ENCODE assay signal across 27 mouse cellular contexts in genomic region chr3:6759172-6759571, GRCm38 (mm10).
A peak's percentile ranks its signal among the peaks of the same experiment; 100 is the strongest.
DNase-seq lines count a peak whose midpoint lies in the region; TF ChIP-seq lines count a peak whose summit lies in the region.
"Had no signal": no experiment of that assay in that cellular context is flagged by ENCODE, and none has a peak within 500 bp of the region (broad histone marks: within the 10 kb centered on the region; RNA-seq: fewer than 3 reads in every experiment).

No protein-coding gene starts in this region.

- intact Hi-C loops in left cerebral cortex, postnatal 4 days (cut with DNase I): no loop called here
- intact Hi-C loops in left cerebral cortex, postnatal 25 days (cut with DNase I): no loop called here

- H3K4me3 ChIP-seq in MEL (ENCODE audit: control insufficient read depth in 1 of 2, insufficient read depth in 1 of 2, low read depth in 2 of 2, low read length in 2 of 2): no peak overlapping the region
- H3K4me3 ChIP-seq: embryonic facial prominence, embryonic 13.5 days; forebrain, embryonic 10.5 days; heart, embryonic 15.5 days; intestine, embryonic 15.5 days; limb, embryonic 10.5 days; limb, embryonic 15.5 days; liver, embryonic 13.5 days; megakaryocyte, embryonic 14.5 days; midbrain, embryonic 12.5 days; myocyte; neural tube, embryonic 13.5 days had no signal

- TF ChIP-seq RAD21 in MEL (IDR thresholded peaks at IDR 0.05; ENCODE audit: low read depth, low read length): no peak

- H3K27me3 ChIP-seq in MEL (ENCODE audit: control insufficient read depth in 1 of 2, insufficient read depth in 2 of 2, low read length in 2 of 2): no peaks in the 10 kb centered on the region
- H3K27me3 ChIP-seq: embryonic facial prominence, embryonic 13.5 days; heart, embryonic 15.5 days; intestine, embryonic 15.5 days; limb, embryonic 15.5 days; liver, embryonic 13.5 days; megakaryocyte, embryonic 14.5 days; midbrain, embryonic 12.5 days; neural tube, embryonic 13.5 days had no signal

- TF ChIP-seq EP300 in MEL (IDR thresholded peaks at IDR 0.05; ENCODE audit: low read depth in 1 of 2, low read length in 2 of 2): no peak

- 0 out of 2 replicates have a peak overlapping the region, but pooled peaks have one; percentile 22 for H3K9ac ChIP-seq in MEL (ENCODE audit: control insufficient read depth, low read depth, low read length, poor library complexity, severe bottlenecking)
- H3K9ac ChIP-seq: embryonic facial prominence, embryonic 13.5 days; heart, embryonic 15.5 days; intestine, embryonic 15.5 days; limb, embryonic 15.5 days; liver, embryonic 13.5 days; midbrain, embryonic 12.5 days; neural tube, embryonic 13.5 days had no signal

- H3K79me2 ChIP-seq in MEL (ENCODE audit: control insufficient read depth, insufficient read depth, low read length, poor library complexity): no peaks in the 10 kb centered on the region

- no peaks in the 10 kb centered on the region for H3K9me3 ChIP-seq in MEL (replicated peaks; ENCODE audit: insufficient read depth, low read length)
- H3K9me3 ChIP-seq: embryonic facial prominence, embryonic 13.5 days; forebrain, embryonic 10.5 days; heart, embryonic 15.5 days; intestine, embryonic 15.5 days; limb, embryonic 10.5 days; limb, embryonic 15.5 days; liver, embryonic 13.5 days; megakaryocyte, embryonic 14.5 days; midbrain, embryonic 12.5 days; neural tube, embryonic 13.5 days had no signal

- peak overlapping the region; percentile 49 for H3K27ac ChIP-seq in MEL (ENCODE audit: control insufficient read depth, low read depth, low read length)
- H3K27ac ChIP-seq: embryonic facial prominence, embryonic 13.5 days; forebrain, embryonic 10.5 days; heart, embryonic 15.5 days; hindbrain, postnatal 0 days; intestine, embryonic 15.5 days; limb, embryonic 10.5 days; limb, embryonic 15.5 days; liver, embryonic 13.5 days; midbrain, embryonic 12.5 days; neural tube, embryonic 13.5 days had no signal

- TF ChIP-seq POLR2A in MEL (IDR thresholded peaks at IDR 0.05; ENCODE audit: control insufficient read depth in 1 of 2, insufficient read depth in 1 of 2, low read depth in 1 of 2, low read length in 2 of 2, poor library complexity in 1 of 2): no peak
- no peak for TF ChIP-seq POLR2A in brain, embryonic 14.5 days (IDR thresholded peaks at IDR 0.05; ENCODE audit: borderline replicate concordance, extremely low read depth, insufficient read depth, insufficient read length, poor library complexity, severe bottlenecking)

- peaks cover 12 to 29% of the 10 kb centered on the region in 2 experiments for H3K4me1 ChIP-seq in MEL (ENCODE audit: control insufficient read depth in 1 of 2, insufficient read depth in 2 of 2, low read length in 2 of 2)
- H3K4me1 ChIP-seq: embryonic facial prominence, embryonic 13.5 days; forebrain, embryonic 10.5 days; heart, embryonic 15.5 days; intestine, embryonic 15.5 days; limb, embryonic 10.5 days; limb, embryonic 15.5 days; liver, embryonic 13.5 days; megakaryocyte, embryonic 14.5 days; midbrain, embryonic 12.5 days; neural tube, embryonic 13.5 days had no signal

- DNase-seq in left cerebral cortex, postnatal 4 days: peak; percentile 1
- no peak for DNase-seq in left cerebral cortex, adult 18-20 months (ENCODE audit: low spot score in 2 of 2)
- DNase-seq in MEL (ENCODE audit: low read depth, low spot score): peak; percentile 32
- DNase-seq in brain, embryonic 14.5 days (ENCODE audit: low read depth): peak; percentile 13
- DNase-seq in layer of hippocampus, postnatal 10 days (ENCODE audit: low spot score in 2 of 2): peak; percentile 5 to 23
- DNase-seq in adrenal gland, postnatal 4 days (ENCODE audit: low spot score in 2 of 2): no peak
- no peak for DNase-seq in left cerebral cortex, postnatal 25 days (ENCODE audit: low spot score in 2 of 2)
- DNase-seq: adrenal gland, postnatal 36 days; cerebellum, adult 11 months; cerebellum, adult 9-11 months; kidney, adult 2 months; kidney, postnatal 36 days; liver, embryonic 13.5 days; right cerebral cortex, postnatal 4 days; thymus, adult 2 months; thymus, postnatal 36 days had no signal

- peaks cover 5 to 29% of the 10 kb centered on the region in 2 experiments for H3K36me3 ChIP-seq in MEL (ENCODE audit: control insufficient read depth in 1 of 2, insufficient read depth in 2 of 2, low read length in 2 of 2)
- H3K36me3 ChIP-seq: embryonic facial prominence, embryonic 13.5 days; forebrain, embryonic 10.5 days; heart, embryonic 15.5 days; intestine, embryonic 15.5 days; limb, embryonic 10.5 days; limb, embryonic 15.5 days; liver, embryonic 13.5 days; midbrain, embryonic 12.5 days; neural tube, embryonic 13.5 days had no signal

- TF ChIP-seq CTCF in MEL (IDR thresholded peaks at IDR 0.05 in 2 of 3, conservative IDR thresholded peaks at IDR 0.05 in 1 of 3; ENCODE audit: control insufficient read depth in 1 of 3, insufficient read depth in 1 of 3, low read depth in 2 of 3, low read length in 3 of 3, poor library complexity in 1 of 3, severe bottlenecking in 1 of 3): no peak
- TF ChIP-seq CTCF in brain, embryonic 14.5 days (IDR thresholded peaks at IDR 0.05; ENCODE audit: borderline replicate concordance, extremely low read depth, insufficient read depth, insufficient read length): no peak

TF ChIP-seq in MEL, 35 proteins besides CTCF, POLR2A, EP300 and RAD21:
- peak; percentile 65; the same call in 1 of the 2 replicates for TF ChIP-seq POLR2AphosphoS2 (IDR thresholded peaks at IDR 0.05; ENCODE audit: low read length)
- TF ChIP-seq KAT2A (conservative IDR thresholded peaks at IDR 0.05; ENCODE audit: low read depth, low read length): no peak
TF ChIP-seq in MEL: peak in this region for 1.

Comparison
In these comparisons a context has a peak if more than half of its experiments do, and no peak if none do; other contexts are left out.
1. DNase-seq: peak in left cerebral cortex, postnatal 4 days (single experiment), MEL (single experiment), brain, embryonic 14.5 days (single experiment) and layer of hippocampus, postnatal 10 days (2 of 2); none in left cerebral cortex, adult 18-20 months (0 of 2), adrenal gland, postnatal 4 days (0 of 2) and left cerebral cortex, postnatal 25 days (0 of 2).